Mouse (Mus musculus): ENCODE results near the gene Scmh1.

DNA sequence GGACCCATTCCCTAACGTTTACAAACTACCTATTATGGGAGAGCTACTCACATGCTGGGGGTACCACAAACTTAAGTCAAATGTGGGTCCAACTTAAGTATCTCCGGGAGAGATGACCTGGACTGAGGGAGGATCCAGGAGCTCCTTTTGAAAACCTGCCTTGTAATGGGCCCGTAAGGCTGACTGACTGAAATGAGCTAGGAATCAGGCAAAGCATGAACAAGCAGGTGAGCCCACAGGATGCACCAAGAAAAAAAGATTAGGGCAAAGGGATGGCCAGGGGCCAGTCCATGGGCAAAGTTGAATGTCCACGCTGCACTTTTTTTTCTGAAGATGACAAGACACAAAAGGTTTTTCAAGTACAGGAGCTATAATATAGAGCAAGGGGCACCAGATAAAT is 163.9 kb downstream of the Scmh1 start:
- no peak for TF ChIP-seq POLR2A (IDR thresholded peaks at IDR 0.05; ENCODE audit: low read depth, low read length)
- TF ChIP-seq CTCF (IDR thresholded peaks at IDR 0.05; ENCODE audit: extremely low read depth, insufficient read depth, insufficient read length, insufficient replicate concordance), result no peak
